Mouse (Mus musculus) brain, embryonic 14.5 days (tissue): ENCODE results near the gene Polr2j.
"Not testable (repeated sequence)": the region's sequence is repeated elsewhere in the genome, so short reads cannot be mapped to it uniquely, and the experiment has no call there.

Source experiments
- CTCF ChIP-seq: fragments of 200-500 bp; IDR thresholded peaks from 2 replicates; pipeline ENCODE4 v1.5.1; 2012; ENCODE audit warnings: inconsistent platforms, mild to moderate bottlenecking, moderate library complexity, borderline replicate concordance; ENCODE audit not compliant: insufficient read depth, insufficient read length; ENCODE audit errors: extremely low read depth
- POLR2A ChIP-seq: fragments of 200-500 bp; IDR thresholded peaks from 2 replicates; pipeline ENCODE4 v1.6.1; 2012; ENCODE audit warnings: mild to moderate bottlenecking, inconsistent platforms, borderline replicate concordance; ENCODE audit not compliant: poor library complexity, insufficient read depth, insufficient read length, severe bottlenecking; ENCODE audit errors: extremely low read depth

DNA sequence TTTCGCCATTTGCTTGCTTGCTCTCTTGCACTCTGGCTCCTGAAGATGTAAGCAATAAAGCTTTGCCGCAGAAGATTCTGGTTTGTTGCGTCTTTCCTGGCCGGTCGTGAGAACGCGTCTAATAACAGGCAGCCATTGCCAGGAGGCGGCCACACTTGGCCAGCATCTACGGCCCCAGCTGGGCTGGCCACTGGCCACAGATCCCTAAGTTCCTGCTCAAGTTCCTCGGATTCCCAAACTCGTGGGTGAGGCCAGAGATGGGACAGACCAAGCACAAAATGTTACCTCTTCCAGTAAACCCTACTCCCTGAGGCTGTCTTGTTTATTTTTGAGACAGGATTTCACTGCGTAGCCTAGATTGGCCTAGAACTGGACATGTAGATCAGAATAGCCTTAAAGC is 43.7 kb downstream of the Polr2j start:
- TF ChIP-seq CTCF, POLR2A: not testable (repeated sequence)
